Mouse (Mus musculus) lung, postnatal 0 days (tissue): ENCODE results near the gene Cnpy2.

Source experiments
- CTCF ChIP-seq: IDR thresholded peaks from 2 replicates; pipeline ENCODE4 v1.5.1; 2016; ENCODE audit warnings: antibody characterized with exemption, mild to moderate bottlenecking
- EP300 ChIP-seq: IDR thresholded peaks from 2 replicates; pipeline ENCODE4 v1.6.1; 2016; ENCODE audit warnings: antibody characterized with exemption, mild to moderate bottlenecking, control low read depth

GRCm38 (mm10) chr10:128302785-128303125 lies 19.5 kb upstream of the Cnpy2 start:
- no peak for TF ChIP-seq EP300
- TF ChIP-seq CTCF: no peak
